Mouse (Mus musculus) neural tube, embryonic 10.5 days (tissue): ENCODE measurements around the gene Ott.
"Not testable (repeated sequence)": the region's sequence is repeated elsewhere in the genome, so short reads cannot be mapped to it uniquely, and the experiment has no call there.

Source experiments
- DNase-seq: peaks from one replicate; pipeline ENCODE4 v3.0.0-alpha.2; 2017; ENCODE audit warnings: low spot score; ENCODE audit errors: extremely low spot score

Ott gene

DNA sequence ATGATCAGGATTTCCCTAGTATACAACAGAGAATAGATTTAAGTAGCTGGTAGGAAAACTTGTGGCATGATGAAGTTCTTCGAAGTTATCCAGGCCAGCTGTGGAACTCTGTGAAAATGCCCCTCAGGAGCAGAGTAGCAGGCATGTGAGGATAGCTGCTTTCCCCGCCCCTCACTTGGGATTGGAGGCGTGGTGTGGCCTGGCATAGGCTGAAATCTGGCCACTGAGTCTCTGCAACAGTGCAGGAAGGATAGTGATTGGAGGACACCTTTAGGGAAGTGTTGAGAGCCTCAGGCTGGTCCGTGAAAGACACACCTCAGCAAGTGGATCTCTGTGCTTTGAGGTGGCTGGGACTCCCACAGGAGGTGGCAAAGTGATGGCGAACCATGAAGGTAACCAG is at the start of gene Ott:
TSS of gene Ott (plus strand) at position 301 of the 400 bp plus-strand sequence.
- DNase-seq = not testable (repeated sequence)
